Mouse (Mus musculus): ENCODE results near the gene Sun1. TPM values are rescaled to one million over a fixed set of nuclear protein-coding genes. Genes with fewer than 3 reads are reported as not detected.
A peak's percentile ranks its signal among the peaks of the same experiment; 100 is the strongest.

Sun1 gene
- polyA plus RNA-seq, 1 experiment: 65.5 TPM

- Histone ChIP-seq H3K4me2 (ENCODE audit: low read depth) (no peak overlapping the region), H3ac (ENCODE audit: control insufficient read depth, insufficient read length) (no peak overlapping the region), H3K36me3 (ENCODE audit: control insufficient read depth, insufficient read depth) (peaks cover 58% of the 10 kb centered on the region), H3K27me3 (ENCODE audit: control insufficient read depth, insufficient read depth, insufficient read length) (no peaks in the 10 kb centered on the region), H3K79me2 (ENCODE audit: control insufficient read depth, insufficient read depth) (no peaks in the 10 kb centered on the region), H3K4me3 (no peak overlapping the region)
- TF ChIP-seq CEBPB (IDR thresholded peaks at IDR 0.05; ENCODE audit: insufficient read depth, poor library complexity, severe bottlenecking) (no peak), MAX (IDR thresholded peaks at IDR 0.05; ENCODE audit: low read depth) (no peak), MYOG (IDR thresholded peaks at IDR 0.05; ENCODE audit: control insufficient read depth in 1 of 3, insufficient read depth in 1 of 3, insufficient read length in 2 of 3, low read depth in 2 of 3) (no peak), SRF (IDR thresholded peaks at IDR 0.05; ENCODE audit: control insufficient read depth, insufficient read length, low read depth) (no peak), REST (IDR thresholded peaks at IDR 0.05; ENCODE audit: insufficient read depth, insufficient read length) (no peak), TCF3 (IDR thresholded peaks at IDR 0.05; ENCODE audit: insufficient read length, low read depth) (no peak), E2F4 (IDR thresholded peaks at IDR 0.05; ENCODE audit: insufficient read depth) (no peak), POLR2AphosphoS2 (IDR thresholded peaks at IDR 0.05; ENCODE audit: insufficient read length, low read depth) (no peak), MYOD1 (IDR thresholded peaks at IDR 0.05; ENCODE audit: control insufficient read depth in 1 of 3, insufficient read length in 2 of 3, low read depth in 2 of 3) (no peak), TCF12 (IDR thresholded peaks at IDR 0.05; ENCODE audit: insufficient read depth, poor library complexity, severe bottlenecking) (no peak), USF1 (IDR thresholded peaks at IDR 0.05; ENCODE audit: low read depth) (no peak), POLR2A (IDR thresholded peaks at IDR 0.05; ENCODE audit: insufficient read length, low read depth) (no peak)
Measured at GRCm38 (mm10) chr5:139234423-139234822, 34.0 kb downstream of the Sun1 start.

- no peak overlapping the region for H3ac ChIP-seq (ENCODE audit: control insufficient read depth, insufficient read length)
- TF ChIP-seq REST (IDR thresholded peaks at IDR 0.05; ENCODE audit: insufficient read depth, insufficient read length) (no peak), SRF (IDR thresholded peaks at IDR 0.05; ENCODE audit: control insufficient read depth, insufficient read length, low read depth) (no peak), E2F4 (IDR thresholded peaks at IDR 0.05; ENCODE audit: insufficient read depth) (no peak), TCF12 (IDR thresholded peaks at IDR 0.05; ENCODE audit: insufficient read depth, poor library complexity, severe bottlenecking) (no peak), POLR2AphosphoS2 (IDR thresholded peaks at IDR 0.05; ENCODE audit: insufficient read length, low read depth) (no peak), POLR2A (IDR thresholded peaks at IDR 0.05; ENCODE audit: insufficient read length, low read depth) (no peak), MYOG (IDR thresholded peaks at IDR 0.05; ENCODE audit: control insufficient read depth in 1 of 3, insufficient read depth in 1 of 3, insufficient read length in 2 of 3, low read depth in 2 of 3) (no peak), TCF3 (IDR thresholded peaks at IDR 0.05; ENCODE audit: insufficient read length, low read depth) (no peak), MAX (IDR thresholded peaks at IDR 0.05; ENCODE audit: low read depth) (no peak), CEBPB (IDR thresholded peaks at IDR 0.05; ENCODE audit: insufficient read depth, poor library complexity, severe bottlenecking) (no peak), USF1 (IDR thresholded peaks at IDR 0.05; ENCODE audit: low read depth) (no peak), MYOD1 (IDR thresholded peaks at IDR 0.05; ENCODE audit: control insufficient read depth in 1 of 3, insufficient read length in 2 of 3, low read depth in 2 of 3) (no peak)
- H3K79me2 ChIP-seq (ENCODE audit: control insufficient read depth, insufficient read depth): no peaks in the 10 kb centered on the region
- no peaks in the 10 kb centered on the region for H3K27me3 ChIP-seq (ENCODE audit: control insufficient read depth, insufficient read depth, insufficient read length)
- no peak overlapping the region for H3K4me2 ChIP-seq (ENCODE audit: low read depth)
- H3K36me3 ChIP-seq (ENCODE audit: control insufficient read depth, insufficient read depth): peaks cover 68% of the 10 kb centered on the region
- H3K4me3 ChIP-seq: no peak overlapping the region
Measured at GRCm38 (mm10) chr5:139237436-139237835, 37.0 kb downstream of the Sun1 start.

- Histone ChIP-seq H3K4me3 (no peak overlapping the region), H3K79me2 (ENCODE audit: control insufficient read depth, insufficient read depth) (no peaks in the 10 kb centered on the region), H3K4me2 (ENCODE audit: low read depth) (no peak overlapping the region), H3K36me3 (ENCODE audit: control insufficient read depth, insufficient read depth) (peaks cover 47% of the 10 kb centered on the region), H3K27me3 (ENCODE audit: control insufficient read depth, insufficient read depth, insufficient read length) (no peaks in the 10 kb centered on the region), H3ac (ENCODE audit: control insufficient read depth, insufficient read length) (no peak overlapping the region)
- TF ChIP-seq TCF3 (IDR thresholded peaks at IDR 0.05; ENCODE audit: insufficient read length, low read depth) (no peak), TCF12 (IDR thresholded peaks at IDR 0.05; ENCODE audit: insufficient read depth, poor library complexity, severe bottlenecking) (no peak), MYOD1 (IDR thresholded peaks at IDR 0.05; ENCODE audit: control insufficient read depth in 1 of 3, insufficient read length in 2 of 3, low read depth in 2 of 3) (no peak), MAX (IDR thresholded peaks at IDR 0.05; ENCODE audit: low read depth) (no peak), POLR2A (IDR thresholded peaks at IDR 0.05; ENCODE audit: insufficient read length, low read depth) (no peak), POLR2AphosphoS2 (IDR thresholded peaks at IDR 0.05; ENCODE audit: insufficient read length, low read depth) (no peak)
Measured at GRCm38 (mm10) chr5:139241022-139241761, 40.8 kb downstream of the Sun1 start.

GRCm38 (mm10) chr5:139243384-139243783, 42.9 kb downstream of the Sun1 start:
- TF ChIP-seq MYOD1 (IDR thresholded peaks at IDR 0.05; ENCODE audit: control insufficient read depth in 1 of 3, insufficient read length in 2 of 3, low read depth in 2 of 3) (peak in 2 of 3 experiments; percentile 24 to 61), MYOG (IDR thresholded peaks at IDR 0.05; ENCODE audit: control insufficient read depth in 1 of 3, insufficient read depth in 1 of 3, insufficient read length in 2 of 3, low read depth in 2 of 3) (peak in 1 of 3 experiments; percentile 79), USF1 (IDR thresholded peaks at IDR 0.05; ENCODE audit: low read depth) (no peak)
- no peak overlapping the region for H3ac ChIP-seq (ENCODE audit: control insufficient read depth, insufficient read length)
- no peak overlapping the region for H3K4me2 ChIP-seq (ENCODE audit: low read depth)
- no peaks in the 10 kb centered on the region for H3K27me3 ChIP-seq (ENCODE audit: control insufficient read depth, insufficient read depth, insufficient read length)
- H3K36me3 ChIP-seq (ENCODE audit: control insufficient read depth, insufficient read depth): peaks cover 40% of the 10 kb centered on the region
- H3K4me3 ChIP-seq: no peak overlapping the region
- H3K79me2 ChIP-seq (ENCODE audit: control insufficient read depth, insufficient read depth): no peaks in the 10 kb centered on the region

GRCm38 (mm10) chr5:139247767-139248166, 47.3 kb downstream of the Sun1 start:
- H3K36me3 ChIP-seq (ENCODE audit: control insufficient read depth, insufficient read depth): peaks cover 25% of the 10 kb centered on the region
- TF ChIP-seq SRF (IDR thresholded peaks at IDR 0.05; ENCODE audit: control insufficient read depth, insufficient read length, low read depth) (no peak), TCF12 (IDR thresholded peaks at IDR 0.05; ENCODE audit: insufficient read depth, poor library complexity, severe bottlenecking) (no peak), CEBPB (IDR thresholded peaks at IDR 0.05; ENCODE audit: insufficient read depth, poor library complexity, severe bottlenecking) (no peak), POLR2A (IDR thresholded peaks at IDR 0.05; ENCODE audit: insufficient read length, low read depth) (no peak), POLR2AphosphoS2 (IDR thresholded peaks at IDR 0.05; ENCODE audit: insufficient read length, low read depth) (no peak), MYOG (IDR thresholded peaks at IDR 0.05; ENCODE audit: control insufficient read depth in 1 of 3, insufficient read depth in 1 of 3, insufficient read length in 2 of 3, low read depth in 2 of 3) (no peak), USF1 (IDR thresholded peaks at IDR 0.05; ENCODE audit: low read depth) (no peak), MYOD1 (IDR thresholded peaks at IDR 0.05; ENCODE audit: control insufficient read depth in 1 of 3, insufficient read length in 2 of 3, low read depth in 2 of 3) (no peak), TCF3 (IDR thresholded peaks at IDR 0.05; ENCODE audit: insufficient read length, low read depth) (no peak), E2F4 (IDR thresholded peaks at IDR 0.05; ENCODE audit: insufficient read depth) (no peak), REST (IDR thresholded peaks at IDR 0.05; ENCODE audit: insufficient read depth, insufficient read length) (no peak), MAX (IDR thresholded peaks at IDR 0.05; ENCODE audit: low read depth) (no peak)

More at GRCm38 (mm10) chr5:139247767-139248166, 47.3 kb downstream of the Sun1 start:
- Histone ChIP-seq H3ac (ENCODE audit: control insufficient read depth, insufficient read length) (no peak overlapping the region), H3K4me2 (ENCODE audit: low read depth) (no peak overlapping the region), H3K27me3 (ENCODE audit: control insufficient read depth, insufficient read depth, insufficient read length) (no peaks in the 10 kb centered on the region), H3K4me3 (no peak overlapping the region), H3K79me2 (ENCODE audit: control insufficient read depth, insufficient read depth) (peaks cover 1% of the 10 kb centered on the region)

Measured in myocyte (in vitro differentiated cells).